Mouse (Mus musculus) myocyte (in vitro differentiated cells): ENCODE results near the gene Myo9b. TPM values are rescaled to one million over a fixed set of nuclear protein-coding genes. Genes with fewer than 3 reads are reported as not detected.
A peak's percentile ranks its signal among the peaks of the same experiment; 100 is the strongest.

Source experiments
- H3K27me3 ChIP-seq: one replicate; pipeline ENCODE4 v1.6.1; 2011; ENCODE audit not compliant: control insufficient read depth, insufficient read depth, insufficient read length
- H3K36me3 ChIP-seq: one replicate; pipeline ENCODE4 v1.6.1; 2011; ENCODE audit not compliant: control insufficient read depth, insufficient read depth
- H3K4me2 ChIP-seq: one replicate; pipeline ENCODE4 v1.6.1; 2011; ENCODE audit warnings: low read depth, control low read depth
- H3K4me3 ChIP-seq: one replicate; pipeline ENCODE4 v1.5.1; 2011; ENCODE audit warnings: mild to moderate bottlenecking, control low read depth, moderate library complexity
- H3K79me2 ChIP-seq: one replicate; pipeline ENCODE4 v1.6.1; 2011; ENCODE audit not compliant: control insufficient read depth, insufficient read depth
- H3ac ChIP-seq: one replicate; pipeline ENCODE4 v1.6.1; 2011; ENCODE audit not compliant: control insufficient read depth, insufficient read length
- CEBPB ChIP-seq: IDR thresholded peaks from 2 replicates; pipeline ENCODE4 v1.6.1; 2011; ENCODE audit warnings: mild to moderate bottlenecking, moderate library complexity; ENCODE audit not compliant: poor library complexity, insufficient read depth, severe bottlenecking
- E2F4 ChIP-seq: IDR thresholded peaks from one replicate; pipeline ENCODE4 v1.6.1; 2011; ENCODE audit warnings: mild to moderate bottlenecking, control low read depth, moderate library complexity; ENCODE audit not compliant: insufficient read depth
- MAX ChIP-seq: IDR thresholded peaks from one replicate; pipeline ENCODE4 v1.6.1; 2011; ENCODE audit warnings: low read depth, mild to moderate bottlenecking, control low read depth
- MYOD1 ChIP-seq, 3 experiments: IDR thresholded peaks; one replicate each; pipeline ENCODE4 v1.6.1; 2011; ENCODE audit warnings: control low read depth in 2 of 3, low read depth in 2 of 3, mild to moderate bottlenecking in 2 of 3, moderate library complexity in 1 of 3; ENCODE audit not compliant: insufficient read length in 2 of 3, control insufficient read depth in 1 of 3
- MYOG ChIP-seq, 3 experiments: IDR thresholded peaks; one replicate each; pipeline ENCODE4 v1.6.1; 2011; ENCODE audit warnings: control low read depth in 2 of 3, low read depth in 2 of 3, mild to moderate bottlenecking in 2 of 3; ENCODE audit not compliant: insufficient read length in 2 of 3, control insufficient read depth in 1 of 3, insufficient read depth in 1 of 3
- POLR2A ChIP-seq: IDR thresholded peaks from one replicate; pipeline ENCODE4 v1.6.1; 2011; ENCODE audit warnings: low read depth, mild to moderate bottlenecking, control low read depth, moderate library complexity; ENCODE audit not compliant: insufficient read length
- POLR2AphosphoS2 ChIP-seq: IDR thresholded peaks from one replicate; pipeline ENCODE4 v1.6.1; 2011; ENCODE audit warnings: low read depth, control low read depth; ENCODE audit not compliant: insufficient read length
- REST ChIP-seq: IDR thresholded peaks from one replicate; pipeline ENCODE4 v1.6.1; 2011; ENCODE audit warnings: mild to moderate bottlenecking, control low read depth, moderate library complexity; ENCODE audit not compliant: insufficient read depth, insufficient read length
- SRF ChIP-seq: IDR thresholded peaks from one replicate; pipeline ENCODE4 v1.6.1; 2011; ENCODE audit warnings: low read depth; ENCODE audit not compliant: control insufficient read depth, insufficient read length
- TCF12 ChIP-seq: IDR thresholded peaks from one replicate; pipeline ENCODE4 v1.6.1; 2011; ENCODE audit warnings: mild to moderate bottlenecking, control low read depth; ENCODE audit not compliant: poor library complexity, insufficient read depth, severe bottlenecking
- TCF3 ChIP-seq: IDR thresholded peaks from one replicate; pipeline ENCODE4 v1.6.1; 2011; ENCODE audit warnings: low read depth, control low read depth; ENCODE audit not compliant: insufficient read length
- USF1 ChIP-seq: IDR thresholded peaks from one replicate; pipeline ENCODE4 v1.6.1; 2011; ENCODE audit warnings: low read depth, mild to moderate bottlenecking, control low read depth, moderate library complexity
- polyA plus RNA-seq: library from polyadenylated mRNA; unstranded; fragments of >200 nt; fragmentation: generic; extraction: Trizol; gene quantifications from one replicate; pipeline ENCODE4 v1.2.1, GENCODE M21; 2012; ENCODE audit warnings: missing spikeins

Gene Myo9b
- polyA plus RNA-seq, 1 experiment: 39.6 TPM

DNA sequence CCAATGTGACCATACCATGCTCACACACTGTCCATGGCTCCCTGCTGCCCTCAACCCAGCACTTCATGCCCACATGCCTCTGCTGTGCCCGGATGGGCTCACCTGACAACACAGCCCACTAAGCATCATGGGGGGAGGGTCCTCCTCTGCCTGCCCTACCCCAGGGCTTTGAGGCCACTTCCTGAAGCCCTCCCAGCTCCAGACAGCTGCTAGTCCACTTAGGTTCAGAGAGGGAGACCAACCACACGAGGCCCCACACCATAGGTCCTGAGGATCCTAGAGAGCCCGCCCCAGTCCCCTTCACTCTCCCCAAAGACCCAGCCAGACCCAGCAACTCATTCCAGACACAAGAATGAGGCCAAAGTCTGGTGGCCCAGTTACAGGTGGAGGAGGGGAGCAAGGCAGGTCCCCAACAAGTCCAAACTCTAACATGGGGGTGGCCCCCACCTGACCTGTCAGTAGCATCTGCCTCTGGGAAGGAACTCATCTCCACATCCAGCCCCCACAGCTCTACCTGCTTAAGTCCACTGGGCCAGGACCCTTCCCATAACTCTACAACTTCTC, 107.1 kb downstream of the Myo9b start:
- Histone ChIP-seq H3K79me2 (peaks cover 19% of the 10 kb centered on the region), H3ac (peak overlapping the region; percentile 50), H3K36me3 (peaks cover 6% of the 10 kb centered on the region), H3K27me3 (no peaks in the 10 kb centered on the region), H3K4me3 (peak overlapping the region; percentile 69), H3K4me2 (peak overlapping the region; percentile 81)
- TF ChIP-seq MAX (no peak), E2F4 (no peak), TCF12 (no peak), TCF3 (no peak), CEBPB (no peak), POLR2A (no peak), POLR2AphosphoS2 (no peak), MYOG (IDR thresholded peaks at IDR 0.05; ENCODE audit: control insufficient read depth in 1 of 3, insufficient read depth in 1 of 3, insufficient read length in 2 of 3, low read depth in 2 of 3) (no peak), REST (no peak), SRF (no peak), MYOD1 (IDR thresholded peaks at IDR 0.05; ENCODE audit: control insufficient read depth in 1 of 3, insufficient read length in 2 of 3, low read depth in 2 of 3) (no peak), USF1 (no peak)

DNA sequence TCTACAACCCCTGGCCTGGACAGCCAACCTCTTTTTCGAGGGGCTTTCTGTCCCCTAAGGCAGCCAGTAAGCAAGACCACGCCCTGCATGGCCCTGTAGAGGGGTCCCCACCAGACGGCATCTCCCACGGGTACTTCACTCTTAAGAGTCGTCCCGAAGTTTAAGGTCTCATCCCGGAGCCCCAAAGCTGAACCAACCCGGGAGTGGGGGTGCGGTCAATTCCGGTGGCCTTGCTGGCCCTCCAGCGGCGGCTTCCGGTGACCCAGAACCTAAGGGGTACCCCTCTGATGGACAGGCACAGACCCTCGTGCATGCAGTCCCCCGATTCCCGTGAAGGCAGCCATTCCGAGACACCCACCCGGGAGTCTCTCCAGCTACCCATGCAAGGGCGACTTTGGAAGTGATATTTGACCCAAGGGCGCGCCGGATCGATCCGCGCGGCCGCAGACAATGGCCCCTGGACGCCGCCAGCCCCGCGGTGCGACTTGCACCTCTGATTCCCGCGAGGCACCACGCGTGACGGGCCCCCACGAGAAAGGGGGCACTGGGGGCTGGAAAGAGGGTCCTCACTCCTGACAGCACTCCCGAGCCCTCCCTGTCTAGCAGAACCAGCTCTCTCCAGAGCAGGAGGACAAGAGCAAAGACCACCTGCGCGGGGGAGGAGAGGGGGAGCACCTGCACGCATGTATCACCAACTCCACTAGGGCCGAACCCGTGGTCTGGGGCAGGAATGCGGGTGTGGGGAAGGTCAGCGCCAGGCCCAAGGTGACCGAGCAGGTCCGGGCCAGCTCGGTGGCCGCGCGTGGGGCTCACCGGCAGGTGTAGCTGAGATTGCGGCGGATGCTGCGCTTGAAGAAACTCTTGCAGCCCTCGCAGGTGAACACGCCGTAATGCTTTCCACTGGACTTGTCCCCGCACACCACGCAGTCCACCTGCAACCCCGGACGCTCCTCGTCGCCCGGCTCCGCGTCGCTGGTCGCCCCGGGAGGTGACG, 108.0 kb downstream of the Myo9b start:
- H3K36me3 ChIP-seq: no peaks in the 10 kb centered on the region
- TF ChIP-seq POLR2A (peak; percentile 17), MYOD1 (IDR thresholded peaks at IDR 0.05; ENCODE audit: control insufficient read depth in 1 of 3, insufficient read length in 2 of 3, low read depth in 2 of 3) (peak in 1 of 3 experiments; percentile 1), TCF3 (no peak), POLR2AphosphoS2 (peak; percentile 16)

DNA sequence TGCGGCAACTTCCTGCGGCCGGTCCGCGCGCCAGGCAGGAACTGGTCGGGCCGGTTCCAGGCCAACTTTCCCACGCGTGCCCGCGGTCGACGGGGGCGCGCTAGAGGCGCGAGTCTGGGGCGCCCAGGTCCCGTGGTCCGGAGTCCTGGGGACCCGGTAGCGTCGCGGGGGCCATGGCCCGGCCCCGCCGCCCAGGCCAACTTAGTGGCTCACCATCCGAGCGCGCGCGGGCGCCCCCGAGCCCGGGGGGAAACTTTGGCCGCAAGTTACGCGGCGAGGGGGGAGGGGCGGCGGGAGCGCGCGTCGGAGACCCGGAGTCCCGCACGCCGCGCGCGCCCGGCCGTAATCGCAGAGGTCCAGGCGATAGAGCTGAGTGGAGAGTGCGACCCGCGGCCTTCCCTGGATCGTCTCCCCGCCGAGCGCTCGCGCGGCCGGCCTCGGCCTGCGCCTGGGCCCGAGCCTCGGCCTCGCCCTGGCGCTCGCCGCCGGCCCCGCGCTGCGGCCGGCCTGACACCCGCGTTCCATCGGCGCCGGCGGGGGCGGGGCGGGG, 109.0 kb downstream of the Myo9b start, which contains the start of gene Nr2f6:
TSS of gene Nr2f6 (minus strand) at position 540 of the 550 bp plus-strand sequence.
- Histone ChIP-seq H3K4me2 (peak within 1 kb of the TSS; percentile 81), H3ac (peak within 1 kb of the TSS; percentile 50), H3K27me3 (no peaks in the 10 kb centered on the region), H3K4me3 (peak within 1 kb of the TSS; percentile 69), H3K79me2 (peaks cover 19% of the 10 kb centered on the region), H3K36me3 (no peaks in the 10 kb centered on the region)
- TF ChIP-seq POLR2AphosphoS2 (peak; percentile 47), POLR2A (peak; percentile 59), MAX (no peak), SRF (no peak)

More for the DNA sequence above, 108.0 kb downstream of the Myo9b start:
- Histone ChIP-seq H3K4me3 (peak overlapping the region; percentile 69), H3K4me2 (peak overlapping the region; percentile 81), H3ac (peak overlapping the region; percentile 50), H3K79me2 (peaks cover 19% of the 10 kb centered on the region), H3K27me3 (no peaks in the 10 kb centered on the region)

DNA sequence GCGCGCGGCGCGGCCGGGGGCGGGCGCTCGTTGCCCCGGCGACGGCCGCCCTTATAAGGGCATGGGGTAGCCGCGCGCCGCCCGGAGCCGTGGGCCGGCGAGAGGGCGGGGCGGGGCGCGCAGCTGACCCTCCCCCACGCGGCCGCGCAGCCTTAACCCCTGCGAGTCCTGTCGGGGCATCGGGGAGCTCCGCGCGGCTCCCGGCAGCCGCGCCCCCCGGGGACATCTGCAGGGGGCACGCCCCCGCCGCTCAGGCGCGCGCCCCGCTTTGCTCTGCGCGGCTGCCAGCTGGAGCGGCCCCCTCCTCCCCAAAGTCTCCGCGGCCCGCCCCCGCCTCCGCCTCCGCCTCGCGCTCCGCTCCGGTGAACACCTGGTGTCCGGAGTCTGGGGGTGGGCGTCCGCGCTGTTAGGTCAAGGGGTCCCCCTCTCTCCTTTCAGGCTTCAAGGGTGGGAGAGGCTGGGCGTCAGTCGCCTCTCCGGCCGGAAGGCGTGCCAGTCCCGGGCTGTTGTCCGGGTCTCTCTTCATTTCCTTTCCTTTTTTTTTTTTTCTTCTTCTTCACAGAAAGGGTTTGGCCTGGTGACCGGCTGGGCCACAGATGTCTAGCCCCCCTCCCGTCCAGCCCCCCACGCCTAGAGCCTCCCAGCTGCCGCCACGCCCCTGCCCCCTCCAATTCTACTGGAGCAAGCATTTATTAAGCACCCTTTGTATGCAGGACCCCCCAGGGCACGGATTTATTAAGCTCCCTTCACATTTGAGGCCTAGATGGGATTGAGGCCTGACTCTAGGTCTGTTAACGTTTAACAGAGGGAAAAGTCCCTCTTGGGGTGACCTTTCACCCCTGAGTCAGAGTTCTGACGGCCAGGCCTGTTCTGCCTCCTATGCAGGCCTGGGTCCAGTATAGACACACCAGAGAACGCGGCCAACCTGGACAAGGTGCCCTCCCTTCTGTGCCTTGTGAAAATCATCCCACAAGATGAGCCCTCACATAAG, 109.8 kb downstream of the Myo9b start:
- Histone ChIP-seq H3K4me2 (peak overlapping the region; percentile 65), H3ac (peak overlapping the region; percentile 50), H3K36me3 (no peaks in the 10 kb centered on the region)

More for the DNA sequence above, 109.8 kb downstream of the Myo9b start:
- TF ChIP-seq POLR2AphosphoS2 (no peak), CEBPB (no peak), TCF3 (no peak), SRF (peak; percentile 94), TCF12 (no peak), MYOG (IDR thresholded peaks at IDR 0.05; ENCODE audit: control insufficient read depth in 1 of 3, insufficient read depth in 1 of 3, insufficient read length in 2 of 3, low read depth in 2 of 3) (peak in 1 of 3 experiments; percentile 46), POLR2A (peak; percentile 49), USF1 (no peak), MAX (no peak), REST (no peak), MYOD1 (IDR thresholded peaks at IDR 0.05; ENCODE audit: control insufficient read depth in 1 of 3, insufficient read length in 2 of 3, low read depth in 2 of 3) (peak in 1 of 3 experiments; percentile 63)
- H3K4me3 ChIP-seq: peak overlapping the region; percentile 69
- no peaks in the 10 kb centered on the region for H3K27me3 ChIP-seq
- H3K79me2 ChIP-seq: peaks cover 19% of the 10 kb centered on the region
